Comparison of ENCODE assay signal across 16 mouse cellular contexts in the genomic region with DNA sequence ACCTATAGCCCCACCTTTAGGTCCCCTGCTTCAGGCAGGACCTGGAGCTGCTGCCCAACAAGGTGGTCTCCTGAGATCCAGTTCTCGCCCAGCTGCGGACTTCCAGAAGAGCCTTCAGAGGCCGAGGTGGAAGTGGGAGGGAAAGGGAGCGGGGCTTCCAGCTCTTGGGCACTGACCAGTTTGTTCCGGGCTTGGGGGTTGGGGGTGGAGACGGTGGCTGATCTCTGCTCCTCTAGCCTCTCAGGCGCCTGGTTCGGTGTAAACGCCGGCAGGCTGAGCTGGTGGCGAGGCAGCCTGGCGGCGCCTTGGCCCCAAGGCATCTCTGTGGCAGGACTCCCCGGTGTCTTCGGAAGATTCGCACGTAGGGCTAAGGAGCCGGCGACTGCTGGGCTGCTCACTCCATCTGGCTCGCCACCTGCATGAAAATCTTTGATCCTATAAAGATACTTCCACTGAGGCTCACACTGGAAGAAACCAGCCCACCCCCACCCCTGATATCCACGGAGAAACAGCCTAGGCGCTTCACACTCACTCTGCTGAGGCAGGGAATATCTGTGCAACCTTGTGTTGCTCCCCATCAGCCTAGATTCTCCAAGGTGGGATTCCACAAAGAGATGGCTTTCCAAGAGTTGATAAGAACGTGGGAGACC. TPM values are rescaled to one million over a fixed set of nuclear protein-coding genes. Genes with fewer than 3 reads are reported as not detected.
A peak's percentile ranks its signal among the peaks of the same experiment; 100 is the strongest.
DNase-seq lines count a peak whose midpoint lies in the region; ATAC-seq and TF ChIP-seq lines count a peak whose summit lies in the region.
"Had no signal": no experiment of that assay in that cellular context is flagged by ENCODE, and none has a peak within 500 bp of the region (broad histone marks: within the 10 kb centered on the region; RNA-seq: fewer than 3 reads in every experiment).

A gene (minus strand): TSS at position 267 of the 650 bp plus-strand sequence.

- no peak for TF ChIP-seq POLR2A in small intestine, adult 2 months (IDR thresholded peaks at IDR 0.05; ENCODE audit: low read depth, low read length)

- H3K9ac ChIP-seq in heart, embryonic 14.5 days (ENCODE audit: low read length) = peak within 1 kb of the TSS; percentile 81
- no peak within 1 kb of the TSS for H3K9ac ChIP-seq in embryonic facial prominence, embryonic 15.5 days

- H3K27ac ChIP-seq in heart, embryonic 14.5 days (replicated peaks in 1 of 2; ENCODE audit: control insufficient read depth in 1 of 2, insufficient read depth in 1 of 2, low read depth in 2 of 2, low read length in 2 of 2) = peak within 1 kb of the TSS; percentile 77 to 82
- H3K27ac ChIP-seq in embryonic facial prominence, embryonic 15.5 days (replicated peaks) = no peak within 1 kb of the TSS
- H3K27ac ChIP-seq in small intestine, adult 2 months (ENCODE audit: insufficient read depth, low read depth, low read length) = peak within 1 kb of the TSS; percentile 15; the same call in 1 of the 2 replicates
- H3K27ac ChIP-seq: macrophage had no signal

- H3K27me3 ChIP-seq in heart, embryonic 14.5 days (ENCODE audit: control insufficient read depth, insufficient read depth, low read length) = peaks cover 88% of the 10 kb centered on the region
- peaks cover 96% of the 10 kb centered on the region for H3K27me3 ChIP-seq in embryonic facial prominence, embryonic 15.5 days
- H3K27me3 ChIP-seq in small intestine, adult 2 months (ENCODE audit: control insufficient read depth, insufficient read depth, low read length) = peaks cover 67% of the 10 kb centered on the region

- 16% methylated on average over 23 of the region's 23 CpGs for WGBS in heart, embryonic 14.5 days
- 19% methylated on average over 23 of the region's 23 CpGs for WGBS in embryonic facial prominence, embryonic 15.5 days
- 39% methylated on average over 23 of the region's 23 CpGs for WGBS in small intestine, adult 2 months

- no peaks in the 10 kb centered on the region for H3K9me3 ChIP-seq in heart, embryonic 14.5 days (ENCODE audit: control insufficient read depth, low read length)
- H3K9me3 ChIP-seq in embryonic facial prominence, embryonic 15.5 days (replicated peaks) = no peaks in the 10 kb centered on the region
- H3K9me3 ChIP-seq: G1E had no signal

- H3K4me1 ChIP-seq in heart, embryonic 14.5 days (ENCODE audit: control insufficient read depth in 2 of 2, insufficient read depth in 2 of 2, low read length in 2 of 2) = peaks cover 14 to 29% of the 10 kb centered on the region in 2 experiments
- peaks cover 33% of the 10 kb centered on the region for H3K4me1 ChIP-seq in embryonic facial prominence, embryonic 15.5 days
- H3K4me1 ChIP-seq in small intestine, adult 2 months (ENCODE audit: control insufficient read depth, insufficient read depth, insufficient read length, low read length) = peaks cover 6% of the 10 kb centered on the region

- H3K4me2 ChIP-seq in heart, embryonic 14.5 days (ENCODE audit: low read length) = peak within 1 kb of the TSS; percentile 88
- H3K4me2 ChIP-seq in embryonic facial prominence, embryonic 15.5 days (replicated peaks) = peak within 1 kb of the TSS; percentile 8; the same call in 1 of the 2 replicates

- ATAC-seq in heart, embryonic 14.5 days (ENCODE audit: insufficient number of reproducible peaks, insufficient read depth, low FRiP score, low read depth) = no peak
- ATAC-seq in embryonic facial prominence, embryonic 15.5 days (ENCODE audit: insufficient number of reproducible peaks, low FRiP score, low TSS enrichment, low read depth) = no peak

- no peak for TF ChIP-seq CTCF in small intestine, adult 2 months (IDR thresholded peaks at IDR 0.05; ENCODE audit: extremely low read depth, insufficient read length, insufficient replicate concordance, low read depth, low read length)

- no peak for DNase-seq in heart, postnatal 4 days
- peak; percentile 14 for DNase-seq in retina, embryonic 14.5 days (ENCODE audit: low spot score)
- DNase-seq in retina, postnatal 1 day = no peak
- no peak for DNase-seq in natural killer cell, adult 2 months (ENCODE audit: low spot score in 2 of 2)
- no peak for DNase-seq in frontal cortex, postnatal 14 days (ENCODE audit: low spot score in 2 of 2)
- DNase-seq: cerebellum, postnatal 14 days; heart, postnatal 10 days; kidney, postnatal 25 days had no signal

- peak within 1 kb of the TSS; percentile 45 to 46 for H3K4me3 ChIP-seq in heart, embryonic 14.5 days (ENCODE audit: control insufficient read depth in 1 of 2, insufficient read depth in 1 of 2, low read depth in 1 of 2, low read length in 2 of 2)
- H3K4me3 ChIP-seq in embryonic facial prominence, embryonic 15.5 days (replicated peaks) = peak within 1 kb of the TSS; percentile 10
- H3K4me3 ChIP-seq in small intestine, adult 2 months (ENCODE audit: low read depth, low read length) = peak within 1 kb of the TSS; percentile 29

- no peaks in the 10 kb centered on the region for H3K36me3 ChIP-seq in heart, embryonic 14.5 days (ENCODE audit: control insufficient read depth, insufficient read depth, low read length)
- no peaks in the 10 kb centered on the region for H3K36me3 ChIP-seq in embryonic facial prominence, embryonic 15.5 days
- no peaks in the 10 kb centered on the region for H3K36me3 ChIP-seq in small intestine, adult 2 months (ENCODE audit: control insufficient read depth, insufficient read depth, low read length)
- H3K36me3 ChIP-seq: G1E had no signal

RNA-seq across cellular contexts. Expression of the gene that starts here (rescaled TPM):
- polyA plus RNA-seq in heart, embryonic 14.5 days (2014; fragmentation: Nextera tagmentation; extraction: Ambion mirVana) = 13.0 and 14.1 TPM in 2 replicates
- total RNA-seq in heart, postnatal 4 days (2021) = under 1 TPM; 0.74 to 0.81 TPM
- 0.62 and 0.69 TPM in 2 replicates for polyA plus RNA-seq in embryonic facial prominence, embryonic 15.5 days (2015; fragmentation: Nextera tagmentation; extraction: Ambion mirVana)
- polyA plus RNA-seq in small intestine, adult 2 months (2012; rRNA removed) = 4.6 and 10.1 TPM in 2 replicates
- total RNA-seq: G1E; left cerebral cortex, postnatal 14 days; neutrophil, adult 5-6 weeks had no signal
- polyA plus RNA-seq: brain, embryonic 14.5 days; G1E; macrophage had no signal
